Mouse (Mus musculus): ENCODE measurements around the gene Hdc. TPM values are rescaled to one million over a fixed set of nuclear protein-coding genes. Genes with fewer than 3 reads are reported as not detected.

Hdc gene
- polyA plus RNA-seq, 1 experiment from 2014 or later = 6.2 TPM

- H3K9me3 ChIP-seq (ENCODE audit: control insufficient read depth, low read length) = no peaks in the 10 kb centered on the region
These were observed 55.5 kb downstream of the Hdc start for GRCm38 (mm10) chr2:126563411-126564105.

DNA sequence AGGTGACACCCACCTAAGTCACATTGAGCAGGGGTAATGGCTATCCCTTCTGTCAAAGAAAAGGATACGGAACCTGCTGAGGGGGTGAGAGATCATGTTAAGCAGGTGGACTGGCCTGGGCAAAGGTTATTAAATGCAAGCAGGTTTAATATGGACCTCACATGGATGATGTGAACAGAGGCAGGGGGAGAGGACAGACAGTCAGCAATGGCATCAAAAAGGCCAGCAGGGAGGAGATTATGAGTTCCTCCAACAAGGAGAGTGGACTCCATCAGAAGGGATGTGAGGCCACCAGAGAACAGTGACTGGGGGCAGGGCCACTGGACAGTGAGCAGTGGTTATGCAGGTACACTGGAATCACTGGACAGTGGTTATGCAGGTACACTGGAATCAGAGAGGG, 59.0 kb downstream of the Hdc start:
- Histone ChIP-seq H3K36me3 (ENCODE audit: control insufficient read depth, insufficient read depth, low read length) (no peaks in the 10 kb centered on the region), H3K27ac (replicated peaks in 1 of 2; ENCODE audit: control insufficient read depth in 1 of 2, insufficient read depth in 1 of 2, low read depth in 2 of 2, low read length in 2 of 2) (no peak overlapping the region), H3K4me1 (ENCODE audit: control insufficient read depth in 2 of 2, insufficient read depth in 2 of 2, low read length in 2 of 2) (peaks cover 7 to 10% of the 10 kb centered on the region in 2 experiments), H3K9me3 (ENCODE audit: control insufficient read depth, low read length) (no peaks in the 10 kb centered on the region), H3K4me2 (ENCODE audit: low read length) (no peak overlapping the region), H3K27me3 (ENCODE audit: control insufficient read depth, insufficient read depth, low read length) (peaks cover 13% of the 10 kb centered on the region; the same call in 1 of the 2 replicates), H3K9ac (ENCODE audit: low read length) (no peak overlapping the region), H3K4me3 (ENCODE audit: control insufficient read depth in 1 of 2, insufficient read depth in 1 of 2, low read depth in 1 of 2, low read length in 2 of 2) (no peak overlapping the region)
- no peak for ATAC-seq (ENCODE audit: insufficient number of reproducible peaks, insufficient read depth, low FRiP score, low read depth)
- WGBS = 84% methylated on average over 1 of the region's 1 CpGs

More at GRCm38 (mm10) chr2:126563411-126564105, 55.5 kb downstream of the Hdc start:
- WGBS = 44% methylated on average over 17 of the region's 17 CpGs
- H3K9ac ChIP-seq (ENCODE audit: low read length) = no peak overlapping the region
- peak overlapping the region; percentile 8 to 61; a peak in 3 of 4 replicates for H3K27ac ChIP-seq (replicated peaks in 1 of 2; ENCODE audit: control insufficient read depth in 1 of 2, insufficient read depth in 1 of 2, low read depth in 2 of 2, low read length in 2 of 2)
- no peak overlapping the region for H3K4me3 ChIP-seq (ENCODE audit: control insufficient read depth in 1 of 2, insufficient read depth in 1 of 2, low read depth in 1 of 2, low read length in 2 of 2)
- peaks cover 7 to 10% of the 10 kb centered on the region in 2 experiments for H3K4me1 ChIP-seq (ENCODE audit: control insufficient read depth in 2 of 2, insufficient read depth in 2 of 2, low read length in 2 of 2)
- H3K36me3 ChIP-seq (ENCODE audit: control insufficient read depth, insufficient read depth, low read length) = no peaks in the 10 kb centered on the region
- no peaks in the 10 kb centered on the region for H3K27me3 ChIP-seq (ENCODE audit: control insufficient read depth, insufficient read depth, low read length)
- H3K4me2 ChIP-seq (ENCODE audit: low read length) = peak overlapping the region; percentile 44
- no peak; the same call in 1 of the 2 replicates for ATAC-seq (ENCODE audit: insufficient number of reproducible peaks, insufficient read depth, low FRiP score, low read depth)

GRCm38 (mm10) chr2:126555533-126555932, 63.6 kb downstream of the Hdc start:
- Histone ChIP-seq H3K36me3 (ENCODE audit: control insufficient read depth, insufficient read depth, low read length) (no peaks in the 10 kb centered on the region), H3K9me3 (ENCODE audit: control insufficient read depth, low read length) (no peaks in the 10 kb centered on the region), H3K4me1 (ENCODE audit: control insufficient read depth in 2 of 2, insufficient read depth in 2 of 2, low read length in 2 of 2) (peaks cover 5 to 6% of the 10 kb centered on the region in 2 experiments; a peak in 2 of 4 replicates), H3K4me3 (ENCODE audit: control insufficient read depth in 1 of 2, insufficient read depth in 1 of 2, low read depth in 1 of 2, low read length in 2 of 2) (no peak overlapping the region), H3K4me2 (ENCODE audit: low read length) (no peak overlapping the region), H3K27me3 (ENCODE audit: control insufficient read depth, insufficient read depth, low read length) (peaks cover 57% of the 10 kb centered on the region), H3K27ac (replicated peaks in 1 of 2; ENCODE audit: control insufficient read depth in 1 of 2, insufficient read depth in 1 of 2, low read depth in 2 of 2, low read length in 2 of 2) (no peak overlapping the region), H3K9ac (ENCODE audit: low read length) (no peak overlapping the region)
- no peak for ATAC-seq (ENCODE audit: insufficient number of reproducible peaks, insufficient read depth, low FRiP score, low read depth)
- 89% methylated on average over 5 of the region's 5 CpGs for whole genome bisulfite sequencing

DNA sequence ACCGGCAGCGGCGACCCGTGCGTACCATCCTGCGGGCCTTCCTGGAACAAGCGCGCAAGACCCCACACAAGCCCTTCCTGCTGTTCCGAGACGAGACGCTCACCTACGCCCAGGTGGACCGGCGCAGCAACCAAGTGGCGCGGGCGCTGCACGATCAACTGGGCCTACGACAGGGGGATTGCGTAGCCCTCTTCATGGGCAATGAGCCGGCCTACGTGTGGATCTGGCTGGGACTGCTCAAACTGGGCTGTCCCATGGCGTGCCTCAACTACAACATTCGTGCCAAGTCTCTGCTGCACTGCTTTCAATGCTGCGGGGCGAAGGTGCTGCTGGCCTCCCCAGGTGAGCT, 65.8 kb downstream of the Hdc start:
- peak overlapping the region; percentile 44 to 55 for H3K4me3 ChIP-seq (ENCODE audit: control insufficient read depth in 1 of 2, insufficient read depth in 1 of 2, low read depth in 1 of 2, low read length in 2 of 2)
- H3K4me1 ChIP-seq (ENCODE audit: control insufficient read depth in 2 of 2, insufficient read depth in 2 of 2, low read length in 2 of 2) = peaks cover 3 to 5% of the 10 kb centered on the region in 2 experiments; a peak in 1 of 4 replicates
- peaks cover 63% of the 10 kb centered on the region for H3K27me3 ChIP-seq (ENCODE audit: control insufficient read depth, insufficient read depth, low read length)
- H3K27ac ChIP-seq (replicated peaks in 1 of 2; ENCODE audit: control insufficient read depth in 1 of 2, insufficient read depth in 1 of 2, low read depth in 2 of 2, low read length in 2 of 2) = no peak overlapping the region
- H3K9me3 ChIP-seq (ENCODE audit: control insufficient read depth, low read length) = no peaks in the 10 kb centered on the region
- no peak for ATAC-seq (ENCODE audit: insufficient number of reproducible peaks, insufficient read depth, low FRiP score, low read depth)
- no peaks in the 10 kb centered on the region for H3K36me3 ChIP-seq (ENCODE audit: control insufficient read depth, insufficient read depth, low read length)
- 1% methylated on average over 26 of the region's 26 CpGs for WGBS
- H3K4me2 ChIP-seq (ENCODE audit: low read length) = peak overlapping the region; percentile 93
- peak overlapping the region; percentile 55; the same call in 1 of the 2 replicates for H3K9ac ChIP-seq (ENCODE audit: low read length)

DNA sequence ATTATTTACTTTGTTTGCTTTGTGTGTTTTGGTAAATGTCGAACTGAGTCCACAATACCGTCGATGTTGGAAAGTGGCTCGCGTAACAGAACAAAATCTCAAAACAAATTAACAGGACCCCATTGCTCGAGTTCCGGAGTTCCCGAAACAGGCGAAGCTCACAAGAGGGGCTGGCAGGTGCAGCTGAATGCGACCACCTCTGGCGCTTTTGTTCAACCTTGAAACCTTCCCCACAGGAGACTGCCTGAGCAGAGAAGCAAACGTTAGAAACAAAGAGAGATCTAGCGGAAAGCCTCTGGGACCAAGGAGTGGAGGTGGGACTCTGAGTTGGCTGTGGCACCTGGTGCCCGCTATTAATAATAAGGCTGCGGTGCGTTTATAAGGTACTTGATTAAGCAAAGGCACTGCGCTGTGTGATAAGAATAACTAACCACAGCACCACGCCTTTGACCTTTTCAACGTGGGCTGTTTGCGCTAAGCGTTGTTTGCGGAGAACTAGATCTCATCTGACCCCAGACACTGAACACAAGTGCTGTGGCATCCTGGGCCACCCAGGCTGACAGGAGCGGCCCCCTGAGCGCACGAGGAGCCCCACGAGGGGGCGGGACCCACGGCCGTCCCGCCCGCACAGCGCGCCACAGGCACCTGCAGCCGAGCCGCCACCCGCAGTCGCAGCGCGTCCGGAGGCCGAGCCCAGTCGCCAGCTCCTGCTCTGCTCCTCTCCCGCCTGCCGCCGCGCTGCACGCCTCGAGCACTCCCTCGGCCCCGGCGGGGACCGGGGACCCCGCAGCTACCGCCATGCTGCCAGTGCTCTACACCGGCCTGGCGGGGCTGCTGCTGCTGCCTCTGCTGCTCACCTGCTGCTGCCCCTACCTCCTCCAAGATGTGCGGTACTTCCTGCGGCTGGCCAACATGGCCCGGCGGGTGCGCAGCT, 66.5 kb downstream of the Hdc start, which contains the start of gene Slc27a2:
Gene Slc27a2, plus strand, starts transcription at position 51 of the 934 bp plus-strand sequence.
- H3K27me3 ChIP-seq (ENCODE audit: control insufficient read depth, insufficient read depth, low read length) = peaks cover 58% of the 10 kb centered on the region

GRCm38 (mm10) chr2:126551896-126552295, 67.2 kb downstream of the Hdc start:
- 29% methylated on average over 5 of the region's 5 CpGs for WGBS
- no peak for ATAC-seq (ENCODE audit: insufficient number of reproducible peaks, insufficient read depth, low FRiP score, low read depth)
- Histone ChIP-seq H3K27ac (replicated peaks in 1 of 2; ENCODE audit: control insufficient read depth in 1 of 2, insufficient read depth in 1 of 2, low read depth in 2 of 2, low read length in 2 of 2) (no peak overlapping the region), H3K9me3 (ENCODE audit: control insufficient read depth, low read length) (no peaks in the 10 kb centered on the region), H3K36me3 (ENCODE audit: control insufficient read depth, insufficient read depth, low read length) (no peaks in the 10 kb centered on the region), H3K9ac (ENCODE audit: low read length) (no peak overlapping the region), H3K4me1 (ENCODE audit: control insufficient read depth in 2 of 2, insufficient read depth in 2 of 2, low read length in 2 of 2) (peaks cover 3 to 5% of the 10 kb centered on the region in 2 experiments; a peak in 1 of 4 replicates), H3K4me2 (ENCODE audit: low read length) (peak overlapping the region; percentile 93; the same call in 1 of the 2 replicates), H3K4me3 (ENCODE audit: control insufficient read depth in 1 of 2, insufficient read depth in 1 of 2, low read depth in 1 of 2, low read length in 2 of 2) (0 out of 4 replicates have a peak overlapping the region, but pooled peaks of 1 of the 2 experiments have one; percentile 55), H3K27me3 (ENCODE audit: control insufficient read depth, insufficient read depth, low read length) (peaks cover 58% of the 10 kb centered on the region)

More for the DNA sequence above, 66.5 kb downstream of the Hdc start, which contains the start of gene Slc27a2:
- Histone ChIP-seq H3K4me1 (ENCODE audit: control insufficient read depth in 2 of 2, insufficient read depth in 2 of 2, low read length in 2 of 2) (peaks cover 3 to 5% of the 10 kb centered on the region in 2 experiments; a peak in 1 of 4 replicates), H3K9me3 (ENCODE audit: control insufficient read depth, low read length) (no peaks in the 10 kb centered on the region), H3K36me3 (ENCODE audit: control insufficient read depth, insufficient read depth, low read length) (no peaks in the 10 kb centered on the region), H3K9ac (ENCODE audit: low read length) (peak within 1 kb of the TSS; percentile 55; the same call in 1 of the 2 replicates), H3K4me2 (ENCODE audit: low read length) (peak within 1 kb of the TSS; percentile 93), H3K27ac (replicated peaks in 1 of 2; ENCODE audit: control insufficient read depth in 1 of 2, insufficient read depth in 1 of 2, low read depth in 2 of 2, low read length in 2 of 2) (no peak within 1 kb of the TSS), H3K4me3 (ENCODE audit: control insufficient read depth in 1 of 2, insufficient read depth in 1 of 2, low read depth in 1 of 2, low read length in 2 of 2) (peak within 1 kb of the TSS; percentile 44 to 55)
- ATAC-seq (ENCODE audit: insufficient number of reproducible peaks, insufficient read depth, low FRiP score, low read depth) = no peak; the same call in 1 of the 2 replicates
- 2% methylated on average over 61 of the region's 61 CpGs for WGBS

GRCm38 (mm10) chr2:126551244-126551890, 67.7 kb downstream of the Hdc start:
- Histone ChIP-seq H3K36me3 (ENCODE audit: control insufficient read depth, insufficient read depth, low read length) (no peaks in the 10 kb centered on the region), H3K27ac (replicated peaks in 1 of 2; ENCODE audit: control insufficient read depth in 1 of 2, insufficient read depth in 1 of 2, low read depth in 2 of 2, low read length in 2 of 2) (no peak overlapping the region), H3K4me2 (ENCODE audit: low read length) (no peak overlapping the region), H3K9me3 (ENCODE audit: control insufficient read depth, low read length) (no peaks in the 10 kb centered on the region), H3K4me3 (ENCODE audit: control insufficient read depth in 1 of 2, insufficient read depth in 1 of 2, low read depth in 1 of 2, low read length in 2 of 2) (no peak overlapping the region), H3K4me1 (ENCODE audit: control insufficient read depth in 2 of 2, insufficient read depth in 2 of 2, low read length in 2 of 2) (peaks cover 3 to 5% of the 10 kb centered on the region in 2 experiments; a peak in 1 of 4 replicates), H3K9ac (ENCODE audit: low read length) (no peak overlapping the region), H3K27me3 (ENCODE audit: control insufficient read depth, insufficient read depth, low read length) (peaks cover 58% of the 10 kb centered on the region)
- 81% methylated on average over 8 of the region's 8 CpGs for whole genome bisulfite sequencing
- no peak for ATAC-seq (ENCODE audit: insufficient number of reproducible peaks, insufficient read depth, low FRiP score, low read depth)
